ENCODE assay signal across 11 mouse cellular contexts in genomic region chr5:104472371-104472770, GRCm38 (mm10). TPM values are rescaled to one million over a fixed set of nuclear protein-coding genes. Genes with fewer than 3 reads are reported as not detected.
DNase-seq lines count a peak whose midpoint lies in the region; ATAC-seq and TF ChIP-seq lines count a peak whose summit lies in the region.
"Had no signal": no experiment of that assay in that cellular context is flagged by ENCODE, and none has a peak within 500 bp of the region (broad histone marks: within the 10 kb centered on the region; RNA-seq: fewer than 3 reads in every experiment).

No protein-coding gene starts in this region.

- 93% methylated on average over 8 of the region's 8 CpGs for WGBS in hindbrain, postnatal 0 days
- WGBS in hindbrain, embryonic 14.5 days: 95% methylated on average over 8 of the region's 8 CpGs
- WGBS in midbrain, postnatal 0 days: 94% methylated on average over 8 of the region's 8 CpGs
- 97% methylated on average over 8 of the region's 8 CpGs for WGBS in midbrain, embryonic 10.5 days
- 89% methylated on average over 8 of the region's 8 CpGs for WGBS in stomach, postnatal 0 days

- no peak overlapping the region for H3K9ac ChIP-seq in hindbrain, postnatal 0 days (replicated peaks; ENCODE audit: low read length)
- H3K9ac ChIP-seq in hindbrain, embryonic 14.5 days: no peak overlapping the region
- no peak overlapping the region for H3K9ac ChIP-seq in midbrain, postnatal 0 days (replicated peaks; ENCODE audit: low read length, poor library complexity, severe bottlenecking)
- H3K9ac ChIP-seq in stomach, postnatal 0 days (ENCODE audit: low read length): no peak overlapping the region

- no peak for TF ChIP-seq EP300 in stomach, postnatal 0 days (optimal IDR thresholded peaks at IDR 0.05)

- H3K4me3 ChIP-seq in hindbrain, postnatal 0 days (ENCODE audit: low read length): no peak overlapping the region
- no peak overlapping the region for H3K4me3 ChIP-seq in hindbrain, embryonic 14.5 days (replicated peaks; ENCODE audit: low read length)
- H3K4me3 ChIP-seq in midbrain, postnatal 0 days (ENCODE audit: low read depth, low read length): no peak overlapping the region
- no peak overlapping the region for H3K4me3 ChIP-seq in midbrain, embryonic 10.5 days
- no peak overlapping the region for H3K4me3 ChIP-seq in stomach, postnatal 0 days (ENCODE audit: low read depth, low read length)
- H3K4me3 ChIP-seq: erythroblast, embryonic 14.5 days; hindbrain, embryonic 10.5 days; megakaryocyte, embryonic 14.5 days had no signal

- H3K27me3 ChIP-seq in hindbrain, postnatal 0 days (ENCODE audit: insufficient read depth, low read length): no peaks in the 10 kb centered on the region
- no peaks in the 10 kb centered on the region for H3K27me3 ChIP-seq in hindbrain, embryonic 14.5 days (ENCODE audit: control insufficient read depth, insufficient read depth, low read length)
- H3K27me3 ChIP-seq in midbrain, postnatal 0 days (ENCODE audit: insufficient read depth, low read length): no peaks in the 10 kb centered on the region
- no peaks in the 10 kb centered on the region for H3K27me3 ChIP-seq in midbrain, embryonic 10.5 days (ENCODE audit: low read depth, poor library complexity, severe bottlenecking)
- no peaks in the 10 kb centered on the region for H3K27me3 ChIP-seq in stomach, postnatal 0 days (ENCODE audit: control insufficient read depth, insufficient read depth, low read length)
- H3K27me3 ChIP-seq: megakaryocyte, embryonic 14.5 days had no signal

- peak; percentile 57 for DNase-seq in adrenal gland, postnatal 14 days
- no peak for DNase-seq in adrenal gland, postnatal 25 days
- DNase-seq in hindbrain, postnatal 0 days (ENCODE audit: low spot score): peak; percentile 40
- DNase-seq in hindbrain, embryonic 14.5 days (ENCODE audit: low spot score): no peak
- no peak for DNase-seq in midbrain, postnatal 0 days (ENCODE audit: low spot score)
- no peak for DNase-seq in midbrain, embryonic 10.5 days (ENCODE audit: low spot score)
- DNase-seq in stomach, postnatal 0 days (ENCODE audit: low spot score): no peak
- DNase-seq in urinary bladder, postnatal 36 days (ENCODE audit: low spot score in 2 of 2): no peak

- no peak overlapping the region for H3K4me2 ChIP-seq in hindbrain, postnatal 0 days (ENCODE audit: low read depth, low read length)
- H3K4me2 ChIP-seq in hindbrain, embryonic 14.5 days (replicated peaks): no peak overlapping the region
- no peak overlapping the region for H3K4me2 ChIP-seq in midbrain, postnatal 0 days (ENCODE audit: low read depth, low read length, poor library complexity, severe bottlenecking)
- no peak overlapping the region for H3K4me2 ChIP-seq in stomach, postnatal 0 days (replicated peaks; ENCODE audit: low read depth)

- peak; percentile 54 for TF ChIP-seq CTCF in hindbrain, postnatal 0 days (IDR thresholded peaks at IDR 0.05; ENCODE audit: low read depth)
- peak; percentile 55 for TF ChIP-seq CTCF in midbrain, postnatal 0 days (IDR thresholded peaks at IDR 0.05)
- peak; percentile 54 for TF ChIP-seq CTCF in stomach, postnatal 0 days (IDR thresholded peaks at IDR 0.05; ENCODE audit: low read depth)

- peaks cover 27% of the 10 kb centered on the region for H3K36me3 ChIP-seq in hindbrain, postnatal 0 days (ENCODE audit: insufficient read depth, low read length)
- H3K36me3 ChIP-seq in hindbrain, embryonic 14.5 days (replicated peaks; ENCODE audit: control insufficient read depth, insufficient read depth): peaks cover 50% of the 10 kb centered on the region
- H3K36me3 ChIP-seq in midbrain, postnatal 0 days (ENCODE audit: insufficient read depth, low read length): peaks cover 30% of the 10 kb centered on the region
- peaks cover 58% of the 10 kb centered on the region for H3K36me3 ChIP-seq in midbrain, embryonic 10.5 days
- peaks cover 4% of the 10 kb centered on the region; the same call in 1 of the 2 replicates for H3K36me3 ChIP-seq in stomach, postnatal 0 days (ENCODE audit: control insufficient read depth, insufficient read depth, low read length)

- no peak for ATAC-seq in hindbrain, postnatal 0 days
- no peak for ATAC-seq in hindbrain, embryonic 14.5 days (ENCODE audit: low FRiP score)
- ATAC-seq in midbrain, postnatal 0 days (ENCODE audit: low FRiP score): no peak
- no peak for ATAC-seq in stomach, postnatal 0 days (ENCODE audit: low FRiP score, low TSS enrichment)

- H3K4me1 ChIP-seq in hindbrain, postnatal 0 days (ENCODE audit: insufficient read depth, low read length): no peaks in the 10 kb centered on the region
- no peaks in the 10 kb centered on the region for H3K4me1 ChIP-seq in hindbrain, embryonic 14.5 days (replicated peaks; ENCODE audit: control insufficient read depth, insufficient read depth, low read length)
- H3K4me1 ChIP-seq in midbrain, postnatal 0 days (ENCODE audit: insufficient read depth, low read length): no peaks in the 10 kb centered on the region
- H3K4me1 ChIP-seq in midbrain, embryonic 10.5 days: no peaks in the 10 kb centered on the region
- H3K4me1 ChIP-seq in stomach, postnatal 0 days (replicated peaks; ENCODE audit: control insufficient read depth, insufficient read depth): no peaks in the 10 kb centered on the region
- H3K4me1 ChIP-seq: hindbrain, embryonic 10.5 days; megakaryocyte, embryonic 14.5 days had no signal

- H3K27ac ChIP-seq in hindbrain, postnatal 0 days: no peak overlapping the region
- no peak overlapping the region for H3K27ac ChIP-seq in hindbrain, embryonic 14.5 days
- no peak overlapping the region for H3K27ac ChIP-seq in midbrain, postnatal 0 days (ENCODE audit: low read depth, low read length)
- H3K27ac ChIP-seq in midbrain, embryonic 10.5 days (replicated peaks): no peak overlapping the region
- H3K27ac ChIP-seq in stomach, postnatal 0 days (replicated peaks): no peak overlapping the region
- H3K27ac ChIP-seq: hindbrain, embryonic 10.5 days had no signal

- H3K9me3 ChIP-seq in hindbrain, postnatal 0 days (ENCODE audit: low read length): no peaks in the 10 kb centered on the region
- no peaks in the 10 kb centered on the region for H3K9me3 ChIP-seq in hindbrain, embryonic 14.5 days (ENCODE audit: control insufficient read depth, low read length)
- H3K9me3 ChIP-seq in midbrain, postnatal 0 days (ENCODE audit: low read length): no peaks in the 10 kb centered on the region
- H3K9me3 ChIP-seq in midbrain, embryonic 10.5 days (replicated peaks): no peaks in the 10 kb centered on the region
- no peaks in the 10 kb centered on the region for H3K9me3 ChIP-seq in stomach, postnatal 0 days (ENCODE audit: control insufficient read depth, low read length)
- H3K9me3 ChIP-seq: hindbrain, embryonic 10.5 days; megakaryocyte, embryonic 14.5 days had no signal

RNA-seq across cellular contexts. Expression of gene Pkd2, which starts 13.1 kb away (rescaled TPM):
- total RNA-seq in adrenal gland, postnatal 14 days (2021): 35.7 and 37.6 TPM in 2 replicates
- total RNA-seq in adrenal gland, postnatal 25 days (2021): 47.4 and 59.7 TPM in 2 replicates
- total RNA-seq in hindbrain, postnatal 0 days (2014; rRNA removed): 20.8 and 23.7 TPM in 2 replicates
- polyA plus RNA-seq in hindbrain, postnatal 0 days (2015; fragmentation: Nextera tagmentation; extraction: Ambion mirVana): 5.3 and 6.0 TPM in 2 replicates
- polyA plus RNA-seq in hindbrain, embryonic 14.5 days (2014; fragmentation: Nextera tagmentation; extraction: Ambion mirVana): 12.0 TPM in 2 replicates
- 25.8 and 29.1 TPM in 2 replicates for total RNA-seq in midbrain, postnatal 0 days (2014; rRNA removed)
- 4.8 and 5.2 TPM in 2 replicates for polyA plus RNA-seq in midbrain, postnatal 0 days (2015; fragmentation: Nextera tagmentation; extraction: Ambion mirVana)
- polyA plus RNA-seq in midbrain, embryonic 10.5 days (2016; fragmentation: Nextera tagmentation; extraction: Ambion mirVana): 7.1 and 8.5 TPM in 2 replicates
- 5.5 and 6.4 TPM in 2 replicates for polyA plus RNA-seq in stomach, postnatal 0 days (2015; fragmentation: Nextera tagmentation; extraction: Ambion mirVana)
- polyA plus RNA-seq: erythroblast, embryonic 14.5 days had no signal

RNA-seq across cellular contexts. Expression of gene BC005561, which starts 35.8 kb away (rescaled TPM):
- total RNA-seq in adrenal gland, postnatal 14 days (2021): 9.5 and 11.3 TPM in 2 replicates
- total RNA-seq in adrenal gland, postnatal 25 days (2021): 12.1 and 13.9 TPM in 2 replicates
- 2.9 and 4.3 TPM in 2 replicates for total RNA-seq in hindbrain, postnatal 0 days (2014; rRNA removed)
- polyA plus RNA-seq in hindbrain, postnatal 0 days (2015; fragmentation: Nextera tagmentation; extraction: Ambion mirVana): 8.9 and 9.4 TPM in 2 replicates
- 12.2 and 13.7 TPM in 2 replicates for polyA plus RNA-seq in hindbrain, embryonic 14.5 days (2014; fragmentation: Nextera tagmentation; extraction: Ambion mirVana)
- 7.2 and 7.3 TPM in 2 replicates for total RNA-seq in midbrain, postnatal 0 days (2014; rRNA removed)
- polyA plus RNA-seq in midbrain, postnatal 0 days (2015; fragmentation: Nextera tagmentation; extraction: Ambion mirVana): 6.5 and 9.5 TPM in 2 replicates
- 14.0 and 14.1 TPM in 2 replicates for polyA plus RNA-seq in midbrain, embryonic 10.5 days (2016; fragmentation: Nextera tagmentation; extraction: Ambion mirVana)
- 4.9 and 5.8 TPM in 2 replicates for polyA plus RNA-seq in stomach, postnatal 0 days (2015; fragmentation: Nextera tagmentation; extraction: Ambion mirVana)

RNA-seq across cellular contexts. Expression of gene Spp1, which starts 37.5 kb away (rescaled TPM):
- 19.6 and 46.5 TPM in 2 replicates for total RNA-seq in adrenal gland, postnatal 14 days (2021)
- total RNA-seq in adrenal gland, postnatal 25 days (2021): 343 and 454 TPM in 2 replicates
- total RNA-seq in hindbrain, postnatal 0 days (2014; rRNA removed): 13.2 and 18.7 TPM in 2 replicates
- polyA plus RNA-seq in hindbrain, postnatal 0 days (2015; fragmentation: Nextera tagmentation; extraction: Ambion mirVana): 30.0 and 35.6 TPM in 2 replicates
- 7.4 and 12.4 TPM in 2 replicates for polyA plus RNA-seq in hindbrain, embryonic 14.5 days (2014; fragmentation: Nextera tagmentation; extraction: Ambion mirVana)
- total RNA-seq in midbrain, postnatal 0 days (2014; rRNA removed): 14.3 and 18.4 TPM in 2 replicates
- 25.9 and 31.2 TPM in 2 replicates for polyA plus RNA-seq in midbrain, postnatal 0 days (2015; fragmentation: Nextera tagmentation; extraction: Ambion mirVana)
- polyA plus RNA-seq in midbrain, embryonic 10.5 days (2016; fragmentation: Nextera tagmentation; extraction: Ambion mirVana): 2.9 and 4.0 TPM in 2 replicates
- 198 and 233 TPM in 2 replicates for polyA plus RNA-seq in stomach, postnatal 0 days (2015; fragmentation: Nextera tagmentation; extraction: Ambion mirVana)
- polyA plus RNA-seq: erythroblast, embryonic 14.5 days had no signal

Comparison
In these comparisons a context has a peak if more than half of its experiments do, and no peak if none do; other contexts are left out.
1. DNase-seq: peak in adrenal gland, postnatal 14 days (single experiment) and hindbrain, postnatal 0 days (single experiment); none in adrenal gland, postnatal 25 days (single experiment), hindbrain, embryonic 14.5 days (single experiment), midbrain, postnatal 0 days (single experiment), midbrain, embryonic 10.5 days (single experiment), stomach, postnatal 0 days (single experiment) and urinary bladder, postnatal 36 days (0 of 2).
2. Peak in every context shown above with its lines, with median percentiles within 50 percentile points of each other: CTCF ChIP-seq.